Mouse (Mus musculus) spleen, adult 2 months (tissue): Measurements from ENCODE around the gene Bcl2. TPM values are rescaled to one million over a fixed set of nuclear protein-coding genes. Genes with fewer than 3 reads are reported as not detected.
A peak's percentile ranks its signal among the peaks of the same experiment; 100 is the strongest.

Source experiments
- DNase-seq, 2 experiments: peaks; one replicate each; pipeline versions ENCODE4 v3.0.0 to v3.0.0-alpha.2; 2012 to 2021; ENCODE audit warnings: low spot score in 2 of 2, low read depth in 1 of 2
- H3K27ac ChIP-seq: fragments of 200-500 bp; 2 replicates; pipeline ENCODE4 v1.5.1; 2012; ENCODE audit warnings: low read length, inconsistent platforms; ENCODE audit not compliant: insufficient read depth
- H3K27me3 ChIP-seq: fragments of 200-500 bp; 2 replicates; pipeline ENCODE4 v1.6.1; 2012; ENCODE audit warnings: mild to moderate bottlenecking, moderate library complexity, low read length, inconsistent platforms; ENCODE audit not compliant: control insufficient read depth, insufficient read depth
- H3K36me3 ChIP-seq: fragments of 200-500 bp; 2 replicates; pipeline ENCODE4 v1.6.1; 2012; ENCODE audit warnings: mild to moderate bottlenecking, low read length, inconsistent platforms; ENCODE audit not compliant: control insufficient read depth, insufficient read depth
- H3K4me1 ChIP-seq: fragments of 200-500 bp; 2 replicates; pipeline ENCODE4 v1.6.1; 2011; ENCODE audit warnings: inconsistent platforms; ENCODE audit not compliant: control insufficient read depth, insufficient read depth, insufficient read length
- H3K4me3 ChIP-seq: fragments of 200-500 bp; 2 replicates; pipeline ENCODE4 v1.5.1; 2011; ENCODE audit warnings: mild to moderate bottlenecking, inconsistent platforms; ENCODE audit not compliant: insufficient read depth, insufficient read length; ENCODE audit errors: extremely low read depth
- CTCF ChIP-seq: fragments of 200-500 bp; IDR thresholded peaks from 2 replicates; pipeline ENCODE4 v1.5.1; 2011; ENCODE audit warnings: mild to moderate bottlenecking, inconsistent platforms; ENCODE audit not compliant: insufficient read depth, insufficient read length, insufficient replicate concordance; ENCODE audit errors: extremely low read depth
- POLR2A ChIP-seq: fragments of 200-500 bp; IDR thresholded peaks from 2 replicates; pipeline ENCODE4 v1.6.1; 2011; ENCODE audit warnings: low read depth, low read length, inconsistent platforms
- WGBS: fragments of 180-500 bp; shearing (Covaris S2); methylation state at CpG from one replicate; pipeline ENCODE4 v1.1.7; 2018; 5-methylcytosine and 5-hydroxymethylcytosine counted together
- polyA plus RNA-seq: library from polyadenylated mRNA; depleted of rRNA; stranded (reverse); fragments of >200 nt; gene quantifications from 2 replicates; pipeline ENCODE4 v1.2.3, GENCODE M21; 2012

The Bcl2 gene
- polyA plus RNA-seq, 1 experiment = 10.6 TPM

DNA sequence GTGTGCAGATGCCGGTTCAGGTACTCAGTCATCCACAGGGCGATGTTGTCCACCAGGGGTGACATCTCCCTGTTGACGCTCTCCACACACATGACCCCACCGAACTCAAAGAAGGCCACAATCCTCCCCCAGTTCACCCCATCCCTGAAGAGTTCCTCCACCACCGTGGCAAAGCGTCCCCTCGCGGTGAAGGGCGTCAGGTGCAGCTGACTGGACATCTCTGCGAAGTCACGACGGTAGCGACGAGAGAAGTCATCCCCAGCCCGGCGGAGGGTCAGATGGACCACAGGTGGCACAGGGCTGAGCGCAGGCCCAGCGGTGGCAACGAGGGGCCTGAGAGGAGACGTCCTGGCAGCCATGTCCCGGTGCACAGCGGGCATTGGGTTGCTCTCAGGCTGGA lies 1.7 kb downstream of the Bcl2 start:
- Histone ChIP-seq H3K36me3 (no peaks in the 10 kb centered on the region), H3K4me3 (peak overlapping the region; percentile 70), H3K27ac (peak overlapping the region; percentile 76), H3K4me1 (peaks cover 16% of the 10 kb centered on the region; the same call in 1 of the 2 replicates), H3K27me3 (no peaks in the 10 kb centered on the region)
- TF ChIP-seq POLR2A = no peak
- TF ChIP-seq CTCF = peak; percentile 93
- peak; percentile 36 to 79 for DNase-seq
- WGBS = 9% methylated on average over 22 of the region's 22 CpGs

GRCm38 (mm10) chr1:106711356-106712125 lies 2.5 kb downstream of the Bcl2 start:
- H3K4me3 ChIP-seq = peak overlapping the region; percentile 70
- no peaks in the 10 kb centered on the region for H3K27me3 ChIP-seq
- peaks cover 22% of the 10 kb centered on the region; the same call in 1 of the 2 replicates for H3K4me1 ChIP-seq
- WGBS = 58% methylated on average over 12 of the region's 12 CpGs
- peak overlapping the region; percentile 10 for H3K27ac ChIP-seq
- TF ChIP-seq POLR2A = no peak
- no peak for TF ChIP-seq CTCF
- H3K36me3 ChIP-seq = no peaks in the 10 kb centered on the region
- no peak for DNase-seq

DNA sequence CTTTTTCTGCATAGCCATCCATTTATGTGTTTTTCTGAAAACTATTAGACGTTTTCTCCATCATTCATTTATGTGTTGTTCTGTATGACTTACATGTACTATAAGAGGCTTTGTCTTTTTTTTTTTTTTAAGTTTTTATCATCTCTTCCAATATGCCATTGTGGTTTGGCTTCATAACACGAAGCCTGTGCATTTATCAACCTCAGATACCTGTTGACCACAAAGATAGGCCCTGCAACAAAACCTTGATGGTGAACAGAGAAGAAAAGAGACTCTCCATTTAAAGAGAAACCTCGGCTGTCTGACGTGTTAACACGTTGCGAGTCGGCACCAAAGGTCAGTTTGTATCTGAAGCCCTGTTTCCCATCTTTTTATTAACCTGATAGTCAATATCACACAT lies 3.9 kb downstream of the Bcl2 start:
- Histone ChIP-seq H3K4me1 (peaks cover 24% of the 10 kb centered on the region; the same call in 1 of the 2 replicates), H3K4me3 (peak overlapping the region; percentile 32), H3K27me3 (no peaks in the 10 kb centered on the region), H3K36me3 (no peaks in the 10 kb centered on the region), H3K27ac (no peak overlapping the region)
- WGBS = 52% methylated on average over 7 of the region's 7 CpGs
- DNase-seq = no peak
- TF ChIP-seq POLR2A (no peak), CTCF (no peak)

GRCm38 (mm10) chr1:106707036-106707880 lies 6.8 kb downstream of the Bcl2 start:
- DNase-seq = no peak
- no peaks in the 10 kb centered on the region for H3K27me3 ChIP-seq
- H3K36me3 ChIP-seq = no peaks in the 10 kb centered on the region
- no peak overlapping the region for H3K4me3 ChIP-seq
- WGBS = 36% methylated on average over 6 of the region's 6 CpGs
- H3K4me1 ChIP-seq = peaks cover 22% of the 10 kb centered on the region; the same call in 1 of the 2 replicates
- peak overlapping the region; percentile 84 for H3K27ac ChIP-seq
- no peak for TF ChIP-seq CTCF
- TF ChIP-seq POLR2A = no peak

DNA sequence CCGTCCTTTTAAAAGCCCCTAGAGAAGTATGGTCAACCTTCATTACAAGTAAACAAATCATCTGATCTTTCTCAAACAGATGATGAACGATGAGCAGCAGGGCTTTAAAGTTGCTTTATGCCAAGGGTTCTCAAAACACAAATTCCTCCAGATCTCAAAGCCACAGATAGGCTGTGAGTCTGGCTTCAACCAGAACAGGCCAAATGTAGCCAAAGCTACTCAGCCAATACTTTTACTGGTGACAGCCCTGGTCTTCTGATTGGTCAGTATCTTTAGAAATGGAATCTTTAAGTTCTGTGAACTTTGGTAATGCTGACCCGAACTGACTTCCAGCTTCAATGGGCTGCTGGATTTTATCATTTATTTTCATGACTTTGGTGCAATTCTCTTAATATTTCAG lies 10.9 kb downstream of the Bcl2 start:
- no peak for DNase-seq
- WGBS = 53% methylated on average over 3 of the region's 3 CpGs
- no peak for TF ChIP-seq CTCF
- no peak for TF ChIP-seq POLR2A
- peaks cover 17% of the 10 kb centered on the region for H3K4me1 ChIP-seq
- no peaks in the 10 kb centered on the region for H3K36me3 ChIP-seq
- no peak overlapping the region for H3K27ac ChIP-seq
- H3K27me3 ChIP-seq = no peaks in the 10 kb centered on the region
- no peak overlapping the region for H3K4me3 ChIP-seq

DNA sequence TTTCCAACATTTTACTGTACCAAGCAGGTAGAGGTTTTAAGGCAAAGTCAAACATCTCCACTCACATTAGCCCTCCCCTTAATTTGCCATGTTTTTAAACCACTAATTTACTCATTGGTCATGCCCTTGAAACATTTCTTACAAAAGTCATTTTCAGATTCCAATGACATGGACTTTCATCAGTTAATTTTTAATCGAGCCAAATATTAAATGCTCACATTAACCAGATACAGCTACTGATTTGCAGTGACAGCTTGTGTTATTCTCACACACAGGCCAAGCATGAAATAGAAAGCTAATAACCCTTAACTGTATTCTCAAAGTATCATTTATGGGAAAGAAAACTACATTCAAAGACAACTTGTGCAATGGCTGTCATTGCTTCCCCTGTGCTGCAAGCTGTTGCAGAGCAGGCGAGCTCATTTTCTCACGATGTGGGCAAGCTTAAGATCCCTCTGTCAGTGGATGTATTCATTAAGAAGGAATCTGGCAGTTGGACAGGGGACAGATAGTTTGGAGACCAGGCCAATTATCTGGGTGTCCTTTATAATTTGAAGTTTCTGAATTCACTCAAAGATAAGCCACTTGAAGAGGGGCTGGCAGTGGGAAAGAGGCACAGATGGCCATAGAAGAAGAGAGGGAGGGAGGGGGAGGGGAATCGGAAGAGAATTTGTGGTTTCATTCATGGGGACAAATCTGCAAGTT lies 11.5 kb downstream of the Bcl2 start:
- no peaks in the 10 kb centered on the region for H3K27me3 ChIP-seq
- H3K4me1 ChIP-seq = peaks cover 14% of the 10 kb centered on the region
- TF ChIP-seq POLR2A (no peak), CTCF (no peak)
- DNase-seq = no peak
- H3K27ac ChIP-seq = no peak overlapping the region
- WGBS = 63% methylated on average over 4 of the region's 4 CpGs
- H3K4me3 ChIP-seq = no peak overlapping the region
- no peaks in the 10 kb centered on the region for H3K36me3 ChIP-seq
